Comparison of ENCODE assay signal across 8 mouse cellular contexts in genomic region chr8:104101415-104101814, GRCm38 (mm10). TPM values are rescaled to one million over a fixed set of nuclear protein-coding genes. Genes with fewer than 3 reads are reported as not detected.
A peak's percentile ranks its signal among the peaks of the same experiment; 100 is the strongest.
DNase-seq lines count a peak whose midpoint lies in the region; ATAC-seq lines count a peak whose summit lies in the region.

TSS of gene Cdh5 (plus strand) at chr8:104101625.

- 52% methylated on average over 8 of the region's 8 CpGs for WGBS in embryonic facial prominence, embryonic 12.5 days
- WGBS in lung, embryonic 16.5 days: 57% methylated on average over 8 of the region's 8 CpGs

- no peaks in the 10 kb centered on the region for H3K27me3 ChIP-seq in embryonic facial prominence, embryonic 12.5 days
- H3K27me3 ChIP-seq in lung, embryonic 16.5 days (ENCODE audit: control insufficient read depth, insufficient read depth, low read depth, low read length): no peaks in the 10 kb centered on the region

- no peaks in the 10 kb centered on the region for H3K36me3 ChIP-seq in embryonic facial prominence, embryonic 12.5 days
- H3K36me3 ChIP-seq in lung, embryonic 16.5 days (ENCODE audit: control insufficient read depth, insufficient read depth, low read length): no peaks in the 10 kb centered on the region

- no peaks in the 10 kb centered on the region for H3K4me1 ChIP-seq in embryonic facial prominence, embryonic 12.5 days
- H3K4me1 ChIP-seq in lung, embryonic 16.5 days (replicated peaks; ENCODE audit: control insufficient read depth, insufficient read depth, low read length): peaks cover 18% of the 10 kb centered on the region

- intact Hi-C loops in heart, postnatal 10 days (cut with DNase I): loop anchor here (5.0 kb wide), 1 partner anchor 241 kb away; no protein-coding TSS in a partner anchor

- no peak for DNase-seq in adrenal gland, adult 8-10 months
- DNase-seq in heart, postnatal 10 days: peak; percentile 68 to 76
- DNase-seq in kidney, postnatal 25 days: peak; percentile 73 to 85
- no peak for DNase-seq in cerebellum, adult 9-10 months
- DNase-seq in MN1 (ENCODE audit: low spot score): no peak
- DNase-seq in thymus, postnatal 0 days (ENCODE audit: low spot score): no peak

- H3K4me3 ChIP-seq in embryonic facial prominence, embryonic 12.5 days: peak within 1 kb of the TSS; percentile 14; the same call in 1 of the 2 replicates
- peak within 1 kb of the TSS; percentile 43 for H3K4me3 ChIP-seq in lung, embryonic 16.5 days (ENCODE audit: low read length)

- H3K4me2 ChIP-seq in embryonic facial prominence, embryonic 12.5 days (replicated peaks): no peak within 1 kb of the TSS
- H3K4me2 ChIP-seq in lung, embryonic 16.5 days (ENCODE audit: low read depth, low read length): peak within 1 kb of the TSS; percentile 11; the same call in 1 of the 2 replicates

- 0 out of 2 replicates have a peak, but pooled peaks have one; percentile 47 for ATAC-seq in embryonic facial prominence, embryonic 12.5 days (ENCODE audit: insufficient number of reproducible peaks, insufficient read depth, low FRiP score, low TSS enrichment)
- ATAC-seq in lung, embryonic 16.5 days (ENCODE audit: low read depth): peak; percentile 65

- H3K27ac ChIP-seq in embryonic facial prominence, embryonic 12.5 days: no peak within 1 kb of the TSS
- peak within 1 kb of the TSS; percentile 62 for H3K27ac ChIP-seq in lung, embryonic 16.5 days (ENCODE audit: low read length)

- H3K9me3 ChIP-seq in embryonic facial prominence, embryonic 12.5 days: no peaks in the 10 kb centered on the region
- no peaks in the 10 kb centered on the region for H3K9me3 ChIP-seq in lung, embryonic 16.5 days (ENCODE audit: control insufficient read depth, low read length)

- H3K9ac ChIP-seq in embryonic facial prominence, embryonic 12.5 days: no peak within 1 kb of the TSS
- peak within 1 kb of the TSS; percentile 66 for H3K9ac ChIP-seq in lung, embryonic 16.5 days (ENCODE audit: low read length)

RNA-seq across cellular contexts. Expression of gene Cdh5, which starts in this region (rescaled TPM):
- total RNA-seq in adrenal gland, adult 8-10 months (2022): 10 to 100 TPM; 35.5 to 62.6 (median 44.2) TPM
- 22.5 and 22.6 TPM in 2 replicates for polyA plus RNA-seq in embryonic facial prominence, embryonic 12.5 days (2016; fragmentation: Nextera tagmentation; extraction: Ambion mirVana)
- total RNA-seq in heart, postnatal 10 days (2021): 100 to 1,000 TPM; 320 to 327 TPM
- 77.5 and 84.0 TPM in 2 replicates for polyA plus RNA-seq in lung, embryonic 16.5 days (2015; fragmentation: Nextera tagmentation; extraction: Ambion mirVana)
- 7.8 and 8.3 TPM in 2 replicates for polyA plus RNA-seq in thymus, postnatal 0 days (2015; fragmentation: Nextera tagmentation; extraction: Ambion mirVana)

Comparison
In these comparisons a context has a peak if more than half of its experiments do, and no peak if none do; other contexts are left out.
1. RNA of gene Cdh5 (total RNA-seq): 320 to 327 TPM in heart, postnatal 10 days; 35.5 to 62.6 TPM in adrenal gland, adult 8-10 months; every median in the first group is over 4 times any median in the second.
2. DNase-seq: peak in heart, postnatal 10 days (2 of 2) and kidney, postnatal 25 days (2 of 2); none in adrenal gland, adult 8-10 months (single experiment), cerebellum, adult 9-10 months (single experiment), MN1 (single experiment) and thymus, postnatal 0 days (single experiment).